Mouse (Mus musculus) erythroblast, embryonic 14.5 days (primary cell): Measurements from ENCODE around the gene Tgfbr1.

Experiments used
- GATA1 ChIP-seq: IDR thresholded peaks from 2 replicates; pipeline ENCODE4 v1.6.1; 2012; ENCODE audit warnings: low read length, inconsistent platforms, mixed read lengths
- TAL1 ChIP-seq: IDR thresholded peaks from 3 replicates; pipeline ENCODE4 v1.6.1; 2012; ENCODE audit warnings: low read length, inconsistent platforms, mixed read lengths

GRCm38 (mm10) chr4:47312676-47313075 lies 40.3 kb upstream of the Tgfbr1 start:
- TF ChIP-seq GATA1 (no peak), TAL1 (no peak)
